Mouse (Mus musculus): ENCODE measurements around the gene Fars2. TPM values are rescaled to one million over a fixed set of nuclear protein-coding genes. Genes with fewer than 3 reads are reported as not detected.
"Not testable (repeated sequence)": the region's sequence is repeated elsewhere in the genome, so short reads cannot be mapped to it uniquely, and the experiment has no call there.

Fars2 gene
- total RNA-seq, 2 experiments from 2014 or later: 53.3 to 110 TPM

DNA sequence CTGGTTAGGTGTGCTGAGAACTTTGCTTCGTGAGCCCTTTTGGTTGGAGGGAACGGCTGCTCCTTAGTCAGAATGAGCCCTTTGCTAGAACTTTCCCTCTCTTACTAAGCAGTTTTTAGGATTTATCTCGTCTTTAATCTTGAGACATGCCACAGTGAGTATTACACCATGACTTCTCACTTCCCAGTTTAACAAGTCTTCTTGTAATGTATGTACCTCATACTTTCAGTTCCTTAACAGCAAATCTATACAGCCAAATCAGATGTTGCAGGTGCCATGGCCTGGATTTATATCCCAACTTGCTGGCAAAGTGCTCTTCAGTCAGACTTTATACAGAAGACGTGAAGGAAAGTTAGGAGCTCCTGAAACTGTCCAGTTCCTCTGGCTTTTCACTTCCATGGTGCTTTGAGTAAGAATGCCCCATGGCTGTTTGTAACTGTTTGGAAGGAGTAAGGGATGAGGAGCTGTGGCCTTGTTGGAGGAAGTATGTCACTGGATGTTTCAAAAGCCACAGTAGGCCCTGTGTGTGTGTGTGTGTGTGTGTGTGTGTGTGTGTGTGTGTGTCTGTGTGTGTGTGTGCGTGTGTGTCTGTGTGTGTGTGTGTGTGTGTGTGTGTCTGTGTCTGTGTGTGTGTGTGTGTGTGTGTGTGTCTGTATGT, 14.9 kb downstream of the Fars2 start:
- peak; percentile 22; the same call in 1 of the 2 replicates for ATAC-seq (replicated peaks; ENCODE audit: low FRiP score, low TSS enrichment, poor library complexity, severe bottlenecking)

DNA sequence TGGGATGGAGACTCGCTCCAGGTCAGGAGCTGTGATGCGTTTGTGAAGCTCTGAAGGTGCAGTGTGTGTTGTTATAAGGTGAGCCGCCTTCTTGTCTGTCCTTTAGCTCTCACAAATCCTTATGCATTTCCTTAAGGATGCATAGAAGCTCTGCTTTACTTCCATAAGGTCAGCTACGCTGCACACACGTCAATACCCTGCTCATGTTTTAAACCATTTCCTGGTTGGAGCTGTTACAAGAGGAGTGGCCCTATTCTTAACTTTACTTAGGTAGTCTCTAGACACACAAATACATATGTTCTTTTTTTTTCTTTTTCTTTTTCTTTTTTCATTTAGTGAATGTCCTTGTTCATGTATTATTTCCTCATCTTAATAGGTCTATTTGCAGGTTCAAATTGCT, 22.5 kb downstream of the Fars2 start:
- no peak for ATAC-seq (replicated peaks; ENCODE audit: low FRiP score, low TSS enrichment, poor library complexity, severe bottlenecking)

DNA sequence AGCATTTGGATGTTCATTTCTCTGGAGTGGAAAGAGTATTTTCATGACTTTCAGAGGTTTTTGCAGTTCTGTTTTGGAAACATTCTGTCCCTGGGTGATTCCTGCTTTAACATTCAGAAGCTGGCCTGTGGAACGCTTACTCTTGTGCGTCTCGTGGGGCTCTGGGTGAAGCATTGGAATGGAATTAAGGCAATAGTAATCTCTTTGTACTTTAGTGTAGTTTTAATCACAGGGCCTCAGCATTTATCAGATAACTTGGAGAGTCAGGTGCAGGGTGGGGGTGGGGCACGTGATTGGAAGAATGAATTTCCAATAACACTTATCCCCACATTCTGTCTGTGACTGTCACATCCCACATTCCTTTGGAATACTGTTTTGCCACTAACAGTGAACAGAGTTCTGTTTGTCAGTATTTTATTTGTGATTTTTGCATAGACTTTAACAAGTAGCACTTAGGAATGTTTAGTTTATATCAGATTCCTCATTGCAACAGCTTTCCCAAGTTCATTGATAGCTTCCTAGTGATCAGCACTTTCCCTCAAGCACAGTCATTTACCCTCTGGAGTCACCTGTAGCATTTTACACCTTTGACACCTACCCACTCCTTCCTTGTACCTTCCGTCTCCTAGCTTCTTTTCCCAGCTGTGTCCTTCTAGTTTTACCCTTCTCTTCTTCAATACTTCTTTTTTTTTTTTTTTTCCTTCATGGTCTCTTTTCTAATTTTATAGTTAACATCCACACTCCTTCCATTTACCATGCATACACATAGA, 23.2 kb downstream of the Fars2 start:
- no peak for ATAC-seq (replicated peaks; ENCODE audit: low FRiP score, low TSS enrichment, poor library complexity, severe bottlenecking)

DNA sequence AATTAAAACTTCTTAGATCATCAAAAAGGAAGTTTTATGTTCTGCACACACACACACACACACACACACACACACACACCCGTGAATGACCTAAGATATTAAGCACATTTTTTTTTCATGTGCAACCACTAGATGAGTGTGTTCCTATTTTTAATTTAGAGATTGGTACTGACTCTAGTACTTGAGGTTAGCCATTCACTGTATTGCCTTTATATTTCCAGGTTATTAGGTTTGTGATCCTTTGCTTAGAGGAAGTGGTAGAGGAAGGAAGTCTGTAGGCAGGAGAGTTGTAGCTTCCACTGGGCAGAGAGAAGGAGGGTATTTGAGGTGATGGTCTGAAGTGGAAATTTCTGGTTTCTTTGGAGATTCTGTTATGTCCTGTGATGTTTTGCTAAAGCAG, 28.4 kb downstream of the Fars2 start:
- no peak for ATAC-seq (replicated peaks; ENCODE audit: low FRiP score, low TSS enrichment, poor library complexity, severe bottlenecking)

DNA sequence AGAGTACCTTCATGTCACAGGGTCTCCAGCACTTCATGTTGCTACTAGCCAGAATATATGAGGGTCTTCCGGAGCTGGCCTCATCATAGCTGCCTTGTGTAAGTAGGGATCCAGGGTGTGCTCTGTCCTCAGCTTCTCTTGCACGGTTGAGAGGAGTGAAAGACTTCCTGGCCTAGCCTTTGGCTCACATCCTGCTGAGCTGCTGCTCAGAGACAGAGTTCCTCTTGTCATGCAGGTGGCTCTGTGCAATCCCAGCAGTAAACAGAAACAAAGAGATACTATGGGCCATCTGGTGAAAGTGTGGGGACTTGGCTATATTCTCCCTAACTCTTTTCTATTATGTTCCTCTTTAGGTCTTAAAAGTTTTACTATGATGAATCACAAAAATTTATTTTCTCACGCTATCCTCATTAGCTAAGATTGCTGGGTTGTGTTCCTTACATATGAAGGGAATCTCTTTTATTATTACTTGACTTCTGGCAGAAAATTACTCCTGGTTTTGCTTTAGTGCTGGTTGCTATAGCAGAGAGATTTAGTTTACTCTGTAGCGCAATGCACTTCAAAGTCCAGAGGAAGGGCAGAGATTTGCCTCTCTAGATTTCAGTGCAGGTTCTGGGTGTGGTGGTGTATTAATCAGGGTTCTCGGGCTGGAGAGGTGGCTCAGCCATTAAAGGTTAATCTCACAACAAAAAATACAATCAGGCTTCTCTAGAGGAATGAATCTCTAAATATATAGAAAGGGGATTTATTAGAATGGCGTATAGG, 32.1 kb downstream of the Fars2 start:
- no peak for ATAC-seq (replicated peaks; ENCODE audit: low FRiP score, low TSS enrichment, poor library complexity, severe bottlenecking)

DNA sequence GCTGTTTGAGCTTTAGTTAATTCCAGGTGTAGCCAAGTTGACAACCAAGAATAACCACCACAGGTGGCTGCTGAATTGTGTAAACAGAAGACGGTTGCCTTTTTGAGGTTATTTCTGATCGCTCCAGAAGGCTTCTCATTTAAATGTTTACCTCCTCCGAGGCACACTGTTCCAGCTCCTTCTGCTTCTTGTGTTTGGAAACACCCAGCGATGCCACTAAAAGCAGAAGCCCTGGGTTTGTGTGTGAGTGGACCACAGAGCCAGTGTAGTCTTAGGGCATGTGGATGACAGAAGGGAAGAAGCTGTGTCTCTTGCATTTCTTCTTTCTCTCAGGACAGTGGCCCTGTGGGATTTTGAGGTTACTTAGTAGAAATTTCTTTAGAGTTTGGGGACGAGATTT, 33.1 kb downstream of the Fars2 start:
- no peak for ATAC-seq (replicated peaks; ENCODE audit: low FRiP score, low TSS enrichment, poor library complexity, severe bottlenecking)

DNA sequence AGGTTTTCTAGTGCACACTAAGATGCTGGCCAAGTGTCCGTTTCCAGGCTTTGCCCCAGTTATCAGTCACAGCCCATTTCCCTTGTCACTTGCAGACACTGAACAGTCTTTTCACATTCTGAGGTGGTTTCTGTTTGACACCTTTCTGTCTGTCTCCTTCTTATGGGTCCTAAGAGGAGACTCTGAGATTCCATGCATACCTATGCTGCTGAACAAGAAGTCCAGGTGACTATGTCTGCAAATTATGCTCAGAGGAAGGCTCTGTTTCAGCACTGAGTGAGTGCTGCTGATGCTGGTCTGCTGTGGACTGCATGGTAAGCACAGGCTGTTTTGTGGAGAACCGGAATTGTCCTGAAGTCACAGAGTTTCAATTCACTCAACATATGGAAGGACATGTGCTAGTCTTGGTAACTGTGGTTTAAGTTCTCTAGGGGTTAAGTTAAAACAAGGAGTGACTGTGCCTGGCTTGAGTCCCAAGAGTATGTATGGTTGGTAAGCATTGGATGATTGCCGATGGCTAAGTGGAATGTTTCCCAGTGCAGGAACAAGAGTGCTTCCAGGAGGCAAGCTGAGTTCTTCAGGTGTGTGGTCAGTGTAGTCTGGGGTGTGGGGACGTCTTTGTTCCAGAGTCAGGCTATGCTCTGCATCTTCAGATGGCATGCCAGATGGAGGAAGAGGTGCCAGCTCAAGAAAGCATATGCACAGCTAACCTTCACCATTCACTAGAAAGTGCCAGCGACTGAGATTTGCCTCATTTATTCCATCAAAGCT, 35.7 kb downstream of the Fars2 start:
- no peak for ATAC-seq (replicated peaks; ENCODE audit: low FRiP score, low TSS enrichment, poor library complexity, severe bottlenecking)

DNA sequence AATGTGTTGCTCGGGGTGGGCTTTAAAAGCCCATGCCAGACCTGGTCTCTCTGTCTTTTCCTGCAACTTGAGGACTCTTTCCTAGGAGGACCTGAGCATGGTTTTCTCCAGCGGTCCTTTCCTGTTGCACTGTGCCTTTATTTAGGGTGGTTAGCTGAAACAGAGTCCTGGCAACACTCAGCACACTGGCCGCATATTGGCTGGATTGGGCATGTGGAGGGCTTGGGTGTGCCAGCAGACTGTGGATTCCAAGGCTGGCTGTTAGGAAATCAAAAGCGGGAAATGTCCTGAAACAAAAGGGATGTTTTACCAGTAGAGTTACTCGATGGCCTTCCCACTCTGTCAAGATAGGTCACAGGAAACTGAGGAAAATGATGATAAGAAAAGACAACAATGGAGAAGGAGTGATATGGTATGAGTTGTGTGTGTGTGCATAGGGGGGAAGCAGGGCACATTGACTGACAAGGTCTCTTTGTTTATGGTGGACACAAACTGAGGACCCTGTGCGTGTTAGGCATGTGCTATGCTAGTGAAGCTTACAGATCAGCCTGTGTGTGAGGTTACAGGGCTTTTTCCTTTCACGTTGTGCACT, 39.2 kb downstream of the Fars2 start:
- no peak for ATAC-seq (replicated peaks; ENCODE audit: low FRiP score, low TSS enrichment, poor library complexity, severe bottlenecking)

DNA sequence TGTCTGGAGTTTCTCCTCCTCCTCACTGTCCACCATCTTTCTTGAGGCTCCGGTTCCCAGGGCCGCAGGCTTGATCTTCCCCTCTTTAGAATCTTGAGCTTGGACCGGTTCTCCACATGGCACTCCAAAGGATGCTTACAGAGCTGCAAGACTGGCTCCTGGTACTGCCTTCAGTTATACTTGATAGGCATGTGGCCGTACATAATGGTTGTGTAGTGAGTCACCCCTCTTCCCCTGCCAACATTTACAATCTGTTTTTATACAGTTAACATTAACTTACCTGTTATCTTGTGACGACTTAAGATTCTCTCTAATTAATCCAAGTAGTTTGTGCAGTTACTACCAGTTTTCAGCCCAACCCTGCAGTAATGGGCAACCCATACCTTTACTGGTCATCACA, 46.2 kb downstream of the Fars2 start:
- no peak for ATAC-seq (replicated peaks; ENCODE audit: low FRiP score, low TSS enrichment, poor library complexity, severe bottlenecking)

DNA sequence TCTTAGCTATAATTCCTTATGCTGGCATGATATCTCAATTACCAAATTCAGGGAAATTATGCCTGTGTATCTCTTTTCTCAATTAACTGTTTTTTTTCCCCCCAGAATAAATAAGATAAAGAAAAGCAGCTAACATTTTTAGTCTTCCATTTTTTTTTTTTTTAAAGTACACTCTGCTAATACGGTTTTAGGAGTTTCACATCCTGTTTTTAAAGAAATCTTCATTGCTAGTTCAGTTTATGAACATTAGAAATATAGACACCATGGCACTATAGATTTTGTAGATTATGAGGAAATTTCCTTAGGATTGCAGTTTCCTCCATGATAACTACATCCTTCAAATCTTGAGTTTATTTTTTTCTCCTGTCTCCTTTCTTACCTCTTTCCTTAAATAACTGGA, 46.7 kb downstream of the Fars2 start:
- ATAC-seq (replicated peaks; ENCODE audit: low FRiP score, low TSS enrichment, poor library complexity, severe bottlenecking): no peak

DNA sequence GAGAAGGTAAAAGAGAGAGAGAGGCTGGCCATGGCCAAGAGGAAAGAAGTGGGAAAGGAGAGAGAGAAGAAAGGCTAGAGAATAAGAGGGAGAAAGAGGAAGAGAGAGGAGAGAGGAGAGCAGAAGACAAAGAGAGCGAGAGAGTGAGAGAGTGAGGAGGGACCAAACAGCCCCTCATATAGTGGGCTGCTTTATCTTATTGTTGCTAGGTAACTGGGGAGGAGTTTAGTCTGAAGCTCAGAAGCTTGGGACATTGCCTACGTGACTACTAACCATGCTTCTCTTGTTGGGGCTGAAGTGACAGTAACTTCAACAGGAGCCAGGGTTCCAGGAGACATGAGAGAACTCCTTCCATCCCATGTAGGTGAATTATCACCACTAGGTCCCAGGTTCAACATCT, 55.8 kb downstream of the Fars2 start:
- ATAC-seq (replicated peaks; ENCODE audit: low FRiP score, low TSS enrichment, poor library complexity, severe bottlenecking): not testable (repeated sequence)

DNA sequence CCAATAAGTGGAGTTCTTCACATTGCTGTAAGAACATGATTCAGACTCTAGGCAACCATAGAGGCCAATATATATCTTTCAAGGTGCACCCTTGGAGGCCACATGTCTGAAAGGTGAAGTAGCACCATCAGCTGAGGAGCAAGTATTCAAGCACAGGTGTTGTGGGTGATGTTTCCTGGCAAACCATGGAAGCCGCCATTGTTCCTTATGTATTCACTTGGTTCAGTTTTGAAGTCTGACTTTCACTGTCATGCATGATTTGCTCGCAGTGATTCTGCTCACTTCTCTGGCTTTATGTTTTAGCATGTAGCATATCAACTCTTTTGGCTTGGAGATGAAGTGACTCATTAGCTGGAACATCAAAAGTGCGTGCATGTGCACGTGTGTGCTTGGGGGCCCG, 56.9 kb downstream of the Fars2 start:
- ATAC-seq (replicated peaks; ENCODE audit: low FRiP score, low TSS enrichment, poor library complexity, severe bottlenecking): no peak

DNA sequence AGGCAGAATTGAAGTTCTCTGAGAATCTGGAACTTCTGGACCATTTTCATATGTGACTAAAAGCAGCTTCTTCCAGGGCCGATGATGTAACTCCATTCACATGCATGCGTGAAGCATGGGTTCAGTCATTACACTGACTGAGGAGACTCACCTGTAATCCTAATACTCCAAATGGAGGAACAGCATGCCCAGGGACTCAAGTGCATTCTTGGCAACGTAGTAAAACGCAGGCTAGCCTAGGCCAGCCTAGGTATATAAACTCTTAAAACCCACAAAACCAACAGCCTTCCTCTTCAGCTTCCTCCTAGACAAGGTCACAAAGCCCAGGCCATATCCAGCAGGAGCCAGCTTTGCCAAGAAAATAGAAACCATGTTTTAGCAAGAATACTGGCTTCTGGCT, 57.6 kb downstream of the Fars2 start:
- no peak for ATAC-seq (replicated peaks; ENCODE audit: low FRiP score, low TSS enrichment, poor library complexity, severe bottlenecking)

DNA sequence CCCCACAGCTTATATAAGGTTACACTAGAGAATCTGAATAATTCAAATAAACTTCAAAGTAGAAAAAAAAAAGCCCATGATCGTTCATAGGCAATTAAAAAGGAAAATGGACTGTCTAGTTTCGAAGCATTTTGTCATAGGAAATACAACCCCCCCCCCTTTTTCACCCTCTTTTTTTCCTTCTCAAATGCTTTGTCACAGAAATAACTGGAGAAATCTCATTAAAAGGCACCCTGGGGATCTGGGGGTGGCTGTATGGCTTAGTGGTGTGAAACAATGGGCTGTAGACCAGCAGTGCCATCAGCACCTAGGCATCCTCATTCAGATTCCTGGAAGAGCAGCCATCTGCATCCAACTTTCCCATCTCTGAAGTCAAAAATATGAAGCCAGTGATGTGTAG, 64.0 kb downstream of the Fars2 start:
- ATAC-seq (replicated peaks; ENCODE audit: low FRiP score, low TSS enrichment, poor library complexity, severe bottlenecking): no peak

DNA sequence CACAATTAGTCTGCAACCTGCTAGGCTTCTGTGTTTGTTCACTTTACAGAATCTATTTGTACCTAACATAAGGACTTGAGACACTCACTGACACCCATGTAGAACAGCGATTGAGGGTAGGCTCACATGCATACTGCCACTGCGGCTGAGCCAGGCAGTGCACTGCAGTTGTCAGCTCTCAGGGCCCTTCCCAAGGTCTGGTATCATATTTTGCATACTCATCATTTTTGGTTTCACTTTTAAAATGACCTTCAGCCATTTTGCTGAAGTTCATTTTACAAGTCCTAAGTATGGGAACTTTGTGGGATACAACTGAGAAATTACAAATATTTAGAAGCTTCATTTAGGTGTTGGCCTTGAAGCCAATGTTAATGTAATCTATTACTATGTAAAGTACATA, 73.4 kb downstream of the Fars2 start:
- peak; percentile 99 for ATAC-seq (replicated peaks; ENCODE audit: low FRiP score, low TSS enrichment, poor library complexity, severe bottlenecking)

DNA sequence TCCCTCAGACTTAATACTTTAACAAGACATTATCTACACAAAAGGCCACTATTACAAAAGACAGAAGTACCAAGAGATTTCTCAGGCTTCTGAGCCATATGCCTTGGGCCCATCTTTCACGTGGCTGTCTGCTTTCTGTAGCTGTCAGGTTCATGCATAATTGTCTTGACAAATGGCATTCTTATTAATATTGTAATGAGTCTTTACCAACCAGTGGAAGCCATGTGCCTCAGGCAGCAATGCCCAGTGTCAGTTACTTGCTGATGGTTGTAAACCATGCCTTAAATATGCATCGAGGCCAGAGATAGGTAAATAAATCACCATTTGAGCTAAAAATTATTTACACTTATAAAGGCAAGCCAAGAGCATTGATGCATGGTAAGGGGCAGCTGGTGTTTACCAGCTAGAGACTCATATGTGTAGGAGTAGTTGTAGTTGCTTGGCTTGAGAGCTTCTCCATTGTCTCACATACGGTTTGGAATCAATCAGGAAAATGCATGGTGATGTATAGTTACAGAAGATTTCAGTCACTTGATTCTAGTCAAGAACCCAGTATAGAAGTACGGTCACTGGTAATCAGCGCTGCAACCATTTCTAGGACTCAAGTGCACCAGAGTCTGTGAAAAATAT, 76.4 kb downstream of the Fars2 start:
- ATAC-seq (replicated peaks; ENCODE audit: low FRiP score, low TSS enrichment, poor library complexity, severe bottlenecking): no peak

DNA sequence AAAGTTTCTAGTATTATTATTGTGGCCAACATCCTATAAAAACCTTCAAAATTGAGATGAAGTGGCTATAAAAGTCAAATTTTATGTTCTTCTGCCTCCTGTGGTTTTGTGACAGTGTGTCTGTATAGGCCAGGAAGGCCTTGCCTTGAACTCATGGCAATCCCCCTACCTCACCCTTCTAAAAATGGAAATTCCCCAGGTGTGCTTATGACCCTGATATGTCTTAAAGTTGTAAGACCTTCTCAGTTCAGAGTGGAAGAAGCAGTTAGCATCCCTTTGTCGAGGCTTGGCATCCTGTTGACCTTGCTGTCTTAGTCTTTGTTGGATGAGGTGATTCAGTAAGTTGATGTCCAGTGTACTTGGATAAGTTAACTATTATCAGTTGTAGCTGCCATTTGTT, 82.1 kb downstream of the Fars2 start:
- no peak for ATAC-seq (replicated peaks; ENCODE audit: low FRiP score, low TSS enrichment, poor library complexity, severe bottlenecking)

DNA sequence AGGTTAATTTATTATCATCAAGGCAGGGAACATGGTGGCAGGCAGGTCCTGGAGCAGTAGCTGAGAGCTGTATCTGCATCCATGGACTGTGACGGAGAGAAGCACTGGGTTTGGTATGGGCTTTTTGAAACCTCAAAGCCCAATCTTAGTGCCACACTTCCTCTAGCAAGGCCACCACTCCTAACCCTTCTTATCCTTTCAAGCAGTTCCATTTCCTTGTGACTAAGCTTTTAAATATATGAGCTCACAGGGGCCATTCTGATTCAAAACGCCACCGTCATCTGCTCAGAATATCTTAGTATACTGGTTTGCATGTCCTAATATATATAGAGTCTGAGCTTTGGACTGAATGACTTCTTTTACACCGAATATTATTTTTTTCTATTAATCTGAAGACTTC, 83.2 kb downstream of the Fars2 start:
- peak; percentile 85 for ATAC-seq (replicated peaks; ENCODE audit: low FRiP score, low TSS enrichment, poor library complexity, severe bottlenecking)

DNA sequence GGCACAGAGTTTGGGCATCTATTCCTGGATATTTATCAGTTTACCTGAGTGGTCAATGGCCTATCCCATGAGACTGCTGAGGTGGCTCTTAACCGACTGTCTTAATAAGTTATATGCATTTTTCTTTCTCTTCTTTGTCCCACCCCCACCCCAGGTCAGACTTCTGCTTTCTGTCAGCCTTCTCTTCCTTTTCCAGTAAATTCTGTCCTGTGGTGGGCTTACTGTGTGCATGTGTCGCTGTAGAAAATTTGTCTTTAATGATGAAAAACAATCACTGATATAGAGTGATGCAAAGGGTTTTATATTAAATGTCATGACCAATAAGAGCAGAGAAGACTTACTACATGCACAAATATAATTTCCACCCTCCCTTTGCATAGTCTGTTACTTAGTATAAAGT, 85.3 kb downstream of the Fars2 start:
- no peak for ATAC-seq (replicated peaks; ENCODE audit: low FRiP score, low TSS enrichment, poor library complexity, severe bottlenecking)

All from megakaryocyte-erythroid progenitor cell, adult 5-6 weeks (primary cell).